Mouse (Mus musculus): ENCODE results near the gene Oasl1.

GRCm38 (mm10) chr5:114926753-114927152 is 3.7 kb downstream of the Oasl1 start:
- TF ChIP-seq CTCF (IDR thresholded peaks at IDR 0.05; ENCODE audit: borderline replicate concordance, insufficient read depth, low read length) (no peak), POLR2A (IDR thresholded peaks at IDR 0.05; ENCODE audit: low read depth, low read length) (no peak)

All from embryonic fibroblast, embryonic 13.5 days (primary cell).